Mouse (Mus musculus): ENCODE results near the gene Olfr672.
"Not testable (repeated sequence)": the region's sequence is repeated elsewhere in the genome, so short reads cannot be mapped to it uniquely, and the experiment has no call there.

Olfr672 gene

DNA sequence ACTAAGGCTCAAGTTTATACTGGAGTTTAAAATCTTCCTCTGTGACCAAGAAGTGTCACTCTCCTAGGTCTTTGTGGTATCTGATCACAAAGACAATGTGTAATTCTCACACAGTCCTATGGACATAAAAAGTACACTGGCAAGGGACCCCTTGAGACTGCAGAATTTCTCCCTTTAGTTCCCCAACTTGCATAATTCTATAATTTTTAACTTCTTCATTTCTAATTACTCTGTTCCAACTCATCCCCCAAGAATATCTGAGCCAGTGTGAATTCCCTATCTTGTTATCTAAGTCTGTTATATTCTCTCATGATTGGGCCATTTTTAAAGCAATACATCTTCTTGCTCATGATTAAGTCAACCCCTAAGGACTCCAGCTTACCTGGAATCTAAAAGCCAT is at the start of gene Olfr672:
Olfr672 (minus strand) TSS at position 101 of the 400 bp plus-strand sequence.
- no peak for DNase-seq

DNA sequence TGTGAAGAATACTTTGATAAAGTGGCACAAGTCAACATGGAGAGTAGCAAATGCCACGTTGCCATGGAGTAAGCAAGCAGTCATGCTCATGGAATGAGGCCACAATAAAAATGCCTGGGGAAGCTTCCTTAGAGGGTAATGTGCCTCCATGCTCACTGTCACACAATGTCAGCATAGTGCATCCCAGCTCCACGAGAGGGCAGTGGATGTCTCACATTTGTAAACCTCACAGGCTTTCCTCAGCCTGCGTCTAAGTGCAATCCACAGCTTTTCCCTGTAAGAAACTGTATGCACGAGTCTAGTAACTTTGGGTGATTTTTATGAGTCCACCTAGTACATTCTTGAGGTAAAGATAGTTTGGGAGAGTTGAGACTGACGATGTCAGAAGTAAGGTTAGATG is 32.0 kb upstream of the Olfr672 start:
- DNase-seq: not testable (repeated sequence)

DNA sequence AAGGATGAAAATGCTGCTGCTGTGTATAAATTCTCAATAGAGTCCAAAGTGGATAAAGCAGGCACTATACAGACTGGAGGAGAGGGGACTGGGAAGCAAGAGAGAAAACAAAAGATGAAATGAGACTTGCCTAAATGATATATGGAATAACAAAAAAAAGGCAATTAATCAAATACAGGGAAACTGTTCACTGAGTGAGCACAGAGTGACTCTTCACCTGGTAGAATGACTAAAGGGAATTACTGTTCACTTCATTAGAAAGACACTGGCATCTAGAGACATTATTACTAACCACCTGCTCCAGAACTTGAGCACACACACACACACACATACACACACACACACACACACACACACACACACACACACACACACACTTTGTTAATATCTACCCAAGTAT is 30.6 kb upstream of the Olfr672 start, which contains the start of gene Olfr676:
Olfr676 (plus strand) TSS at position 301 of the 400 bp plus-strand sequence.
- no peak for DNase-seq

DNA sequence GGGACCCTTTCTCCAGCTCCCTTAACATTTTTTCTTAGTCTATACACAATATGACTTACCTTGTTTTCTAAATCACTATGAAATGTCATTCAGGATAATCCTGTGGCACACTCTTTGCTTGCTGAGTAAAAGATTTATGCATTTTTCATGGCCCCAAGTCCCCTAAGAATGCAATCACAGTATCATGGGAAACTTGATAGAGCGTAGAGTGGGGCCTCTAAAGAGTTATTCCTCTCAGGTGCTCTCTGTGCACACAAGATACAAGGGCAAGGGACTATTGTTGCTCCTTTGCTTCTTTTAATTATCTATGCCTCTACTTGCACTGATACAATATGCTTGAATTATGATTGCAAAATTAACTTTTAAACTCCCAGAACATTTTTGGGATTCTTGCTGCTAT is 26.5 kb upstream of the Olfr672 start, which contains the start of gene Olfr675:
Olfr675 (minus strand) TSS at position 101 of the 400 bp plus-strand sequence.
- no peak for DNase-seq

DNA sequence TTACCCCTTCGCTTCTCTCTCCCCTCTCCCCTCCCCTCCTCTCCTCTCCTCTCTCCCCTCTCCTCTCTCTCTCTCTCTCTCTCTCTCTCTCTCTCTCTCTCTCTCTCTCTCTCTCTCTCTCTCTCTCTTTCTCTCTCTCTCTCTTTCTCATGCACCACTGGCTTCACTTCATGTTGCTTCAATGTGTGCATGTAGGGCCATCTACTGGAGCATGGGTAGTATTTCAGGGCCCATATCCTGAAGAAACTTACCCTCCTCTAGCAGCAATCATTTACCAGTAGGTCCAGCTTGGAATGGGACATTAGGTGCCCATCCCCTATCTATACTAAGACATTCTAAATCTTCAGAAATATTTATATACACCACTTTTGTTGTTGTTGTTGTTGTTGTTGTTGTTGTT is 20.7 kb upstream of the Olfr672 start:
- DNase-seq: no peak

DNA sequence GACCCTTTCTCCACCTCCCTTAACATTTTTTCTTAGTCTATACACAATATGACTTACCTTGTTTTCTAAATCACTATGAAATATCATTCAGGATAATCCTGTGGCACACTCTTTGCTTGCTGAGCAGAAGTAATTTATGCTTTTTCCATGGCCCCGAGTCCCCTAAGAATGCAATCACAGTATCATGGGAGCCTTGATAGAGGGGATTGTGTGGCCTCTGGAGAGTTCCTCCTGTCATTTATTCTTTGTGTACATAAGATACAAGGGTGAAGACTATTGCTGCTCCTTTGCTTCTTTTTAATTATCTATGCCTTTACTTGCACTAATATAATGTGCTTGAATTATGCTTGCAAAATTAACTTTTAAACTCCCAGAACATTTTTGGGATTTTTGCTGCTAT is 22.8 kb downstream of the Olfr672 start, which contains the start of gene Olfr671:
Olfr671 (minus strand) TSS at position 101 of the 400 bp plus-strand sequence.
- no peak for DNase-seq

DNA sequence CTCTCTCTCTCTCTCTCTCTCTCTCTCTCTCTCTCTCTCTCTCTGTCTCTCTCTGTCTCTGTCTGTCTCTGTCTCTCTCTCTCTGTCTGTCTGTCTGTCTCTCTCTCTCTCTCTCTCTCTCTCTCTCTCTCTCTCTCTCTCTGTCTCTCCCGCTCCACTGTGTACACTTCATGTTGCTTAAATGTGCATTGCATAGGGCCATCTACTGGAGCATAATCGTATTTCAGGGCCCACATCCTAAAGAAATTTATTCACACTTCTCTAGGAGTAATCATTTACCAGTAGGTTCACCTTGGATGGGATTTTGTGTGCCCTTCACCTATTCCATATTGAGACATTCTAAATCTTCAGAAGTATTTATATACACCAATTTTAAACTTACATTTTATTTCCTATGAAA is 29.3 kb downstream of the Olfr672 start:
- not testable (repeated sequence) for DNase-seq

DNA sequence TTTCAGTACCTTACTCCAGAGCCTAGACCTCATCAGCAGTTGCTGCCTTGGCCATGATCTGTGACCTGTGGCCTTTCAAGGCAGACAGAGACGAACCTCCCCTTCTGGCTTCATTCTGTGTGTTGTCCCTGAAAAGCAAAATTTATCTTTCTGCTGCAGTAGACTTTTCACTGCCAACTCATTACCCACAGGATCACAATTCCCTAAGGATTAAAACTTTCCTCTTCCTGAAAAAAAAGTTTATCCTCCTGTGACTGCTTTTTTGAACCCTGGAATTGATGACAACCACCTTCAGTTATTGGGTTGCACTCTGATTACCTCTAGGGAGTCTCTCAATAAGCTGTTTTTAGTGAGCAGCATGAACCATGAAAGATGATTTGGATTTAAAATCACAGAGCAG is 39.3 kb downstream of the Olfr672 start, which contains the start of gene Olfr670:
Olfr670 (minus strand) TSS at position 101 of the 400 bp plus-strand sequence.
- DNase-seq: no peak

DNA sequence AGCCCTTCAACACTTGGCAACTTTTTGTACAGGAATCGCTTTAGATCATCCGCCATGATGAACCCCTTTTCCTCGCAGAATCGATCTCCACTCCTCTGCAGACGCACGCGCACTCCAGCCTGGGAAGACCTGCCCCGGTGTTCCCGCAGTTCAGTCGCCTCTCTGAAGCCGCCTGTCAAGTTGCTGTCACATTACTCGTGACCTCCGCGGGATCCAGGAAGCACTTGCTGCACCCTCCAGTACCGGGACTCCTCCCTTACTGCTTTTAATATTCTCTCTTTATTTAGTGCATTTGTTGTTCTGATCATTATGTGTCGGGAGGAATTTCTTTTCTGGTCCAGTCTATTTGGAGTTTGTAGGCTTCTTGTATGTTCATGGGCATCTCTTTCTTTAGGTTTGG is 51.6 kb downstream of the Olfr672 start:
- not testable (repeated sequence) for DNase-seq
